Mouse (Mus musculus) MEL (cell line): ENCODE data around the gene Rims1. TPM values are rescaled to one million over a fixed set of nuclear protein-coding genes. Genes with fewer than 3 reads are reported as not detected.

Source experiments
- DNase-seq: peaks from one replicate; pipeline ENCODE4 v3.0.0; 2011; ENCODE audit warnings: low read depth, low spot score
- H3K27ac ChIP-seq: 2 replicates; pipeline ENCODE4 v1.5.1; 2012; ENCODE audit warnings: low read depth, mild to moderate bottlenecking, control low read depth, low read length, moderate library complexity; ENCODE audit not compliant: control insufficient read depth
- H3K27me3 ChIP-seq, 2 experiments: fragments of 150-350 bp in 1 of 2; sonication (generic) in 1 of 2; 2 replicates each; pipeline ENCODE4 v1.6.1; 2012; ENCODE audit warnings: low read length in 2 of 2, mild to moderate bottlenecking in 2 of 2, improper control_type of control experiment in 1 of 2, moderate library complexity in 1 of 2; ENCODE audit not compliant: insufficient read depth in 2 of 2, control insufficient read depth in 1 of 2
- H3K36me3 ChIP-seq, 2 experiments: 2 replicates each; pipeline ENCODE4 v1.6.1; 2012 to 2014; ENCODE audit warnings: low read length in 2 of 2, improper control_type of control experiment in 1 of 2, inconsistent platforms in 1 of 2, mild to moderate bottlenecking in 1 of 2; ENCODE audit not compliant: insufficient read depth in 2 of 2, control insufficient read depth in 1 of 2
- H3K4me1 ChIP-seq, 2 experiments: fragments of 150-350 bp in 1 of 2; sonication (generic) in 1 of 2; 2 replicates each; pipeline ENCODE4 v1.6.1; 2012; ENCODE audit warnings: low read length in 2 of 2, improper control_type of control experiment in 1 of 2, mild to moderate bottlenecking in 1 of 2; ENCODE audit not compliant: insufficient read depth in 2 of 2, control insufficient read depth in 1 of 2
- H3K4me3 ChIP-seq, 2 experiments: fragments of 150-350 bp in 1 of 2; sonication (generic) in 1 of 2; 2 replicates each; pipeline ENCODE4 v1.5.1; 2012; ENCODE audit warnings: low read depth in 2 of 2, low read length in 2 of 2, mild to moderate bottlenecking in 2 of 2, moderate library complexity in 2 of 2, control low read depth in 1 of 2, improper control_type of control experiment in 1 of 2; ENCODE audit not compliant: control insufficient read depth in 1 of 2, insufficient read depth in 1 of 2
- H3K79me2 ChIP-seq: 2 replicates; pipeline ENCODE4 v1.6.1; 2012; ENCODE audit warnings: mild to moderate bottlenecking, low read length, moderate library complexity; ENCODE audit not compliant: control insufficient read depth, poor library complexity, insufficient read depth
- H3K9ac ChIP-seq: 2 replicates; pipeline ENCODE4 v1.6.1; 2012; ENCODE audit warnings: low read depth, mild to moderate bottlenecking, control low read depth, low read length, moderate library complexity; ENCODE audit not compliant: control insufficient read depth, poor library complexity, severe bottlenecking
- H3K9me3 ChIP-seq: fragments of 150-350 bp; sonication (generic); replicated peaks from 2 replicates; pipeline ENCODE4 v1.6.1; 2012; ENCODE audit warnings: mild to moderate bottlenecking, low read length, improper control_type of control experiment, moderate library complexity; ENCODE audit not compliant: insufficient read depth
- CHD1 ChIP-seq: IDR thresholded peaks from 2 replicates; pipeline ENCODE4 v1.6.1; 2012; ENCODE audit warnings: low read depth, mild to moderate bottlenecking, inconsistent platforms, low read length, improper control_type of control experiment
- CTCF ChIP-seq, 3 experiments: IDR thresholded peaks in 2 of 3; conservative IDR thresholded peaks in 1 of 3; 2 replicates each; pipeline ENCODE4 v1.5.1; 2011 to 2012; ENCODE audit warnings: low read length in 3 of 3, low read depth in 2 of 3, mild to moderate bottlenecking in 2 of 3, improper control_type of control experiment in 1 of 3, inconsistent platforms in 1 of 3, mixed read lengths in 1 of 3, moderate library complexity in 1 of 3; ENCODE audit not compliant: control insufficient read depth in 1 of 3, insufficient read depth in 1 of 3, poor library complexity in 1 of 3, severe bottlenecking in 1 of 3
- EP300 ChIP-seq, 2 experiments: IDR thresholded peaks; 2 replicates each; pipeline ENCODE4 v1.6.1; 2011; ENCODE audit warnings: improper control_type of control experiment in 2 of 2, low read length in 2 of 2, low read depth in 1 of 2, mild to moderate bottlenecking in 1 of 2
- ETS1 ChIP-seq: IDR thresholded peaks from 2 replicates; pipeline ENCODE4 v1.6.1; 2012; ENCODE audit warnings: low read depth, mild to moderate bottlenecking, inconsistent platforms, low read length, improper control_type of control experiment, moderate library complexity
- GATA1 ChIP-seq: IDR thresholded peaks from 2 replicates; pipeline ENCODE4 v1.6.1; 2011; ENCODE audit warnings: low read depth, low read length, improper control_type of control experiment
- JUND ChIP-seq: IDR thresholded peaks from 2 replicates; pipeline ENCODE4 v1.6.1; 2011; ENCODE audit warnings: low read depth, mild to moderate bottlenecking, improper control_type of control experiment, low read length
- KAT2A ChIP-seq: conservative IDR thresholded peaks from 2 replicates; pipeline ENCODE4 v1.6.1; 2012; ENCODE audit warnings: low read depth, low read length, improper control_type of control experiment, inconsistent platforms
- MAZ ChIP-seq: IDR thresholded peaks from 2 replicates; pipeline ENCODE4 v1.6.1; 2012; ENCODE audit warnings: low read depth, mild to moderate bottlenecking, inconsistent platforms, low read length, improper control_type of control experiment
- MXI1 ChIP-seq: IDR thresholded peaks from 2 replicates; pipeline ENCODE4 v1.6.1; 2011; ENCODE audit warnings: mild to moderate bottlenecking, low read depth, low read length, improper control_type of control experiment
- MYC ChIP-seq: IDR thresholded peaks from 2 replicates; pipeline ENCODE4 v1.6.1; 2011; ENCODE audit warnings: low read depth, mild to moderate bottlenecking, low read length, improper control_type of control experiment, moderate library complexity
- NRF1 ChIP-seq: IDR thresholded peaks from 2 replicates; pipeline ENCODE4 v1.6.1; 2014; ENCODE audit warnings: low read depth, mild to moderate bottlenecking, inconsistent platforms, low read length, improper control_type of control experiment, moderate library complexity; ENCODE audit not compliant: poor library complexity, insufficient read depth, severe bottlenecking
- POLR2AphosphoS2 ChIP-seq: IDR thresholded peaks from 2 replicates; pipeline ENCODE4 v1.6.1; 2011; ENCODE audit warnings: low read length, improper control_type of control experiment
- POLR2AphosphoS5 ChIP-seq: IDR thresholded peaks from 2 replicates; pipeline ENCODE4 v1.6.1; 2012; ENCODE audit warnings: low read depth, borderline replicate concordance, mild to moderate bottlenecking, inconsistent platforms, low read length, moderate library complexity, mixed read lengths
- RAD21 ChIP-seq: IDR thresholded peaks from 2 replicates; pipeline ENCODE4 v1.6.1; 2011; ENCODE audit warnings: mild to moderate bottlenecking, low read depth, low read length, improper control_type of control experiment
- RCOR1 ChIP-seq: IDR thresholded peaks from 2 replicates; pipeline ENCODE4 v1.6.1; 2012; ENCODE audit warnings: low read depth, mild to moderate bottlenecking, inconsistent platforms, low read length, improper control_type of control experiment
- SIN3A ChIP-seq: IDR thresholded peaks from 2 replicates; pipeline ENCODE4 v1.6.1; 2012; ENCODE audit warnings: low read length, improper control_type of control experiment, inconsistent platforms
- TAL1 ChIP-seq: IDR thresholded peaks from 2 replicates; pipeline ENCODE4 v1.6.1; 2012; ENCODE audit warnings: mild to moderate bottlenecking, inconsistent platforms, low read length, moderate library complexity, mixed read lengths
- UBTF ChIP-seq: IDR thresholded peaks from 2 replicates; pipeline ENCODE4 v1.6.1; 2012; ENCODE audit warnings: low read depth, mild to moderate bottlenecking, inconsistent platforms, low read length, improper control_type of control experiment, moderate library complexity, borderline replicate concordance; ENCODE audit not compliant: insufficient read depth
- USF2 ChIP-seq, 2 experiments: IDR thresholded peaks; 2 replicates each; pipeline ENCODE4 v1.6.1; 2011 to 2012; ENCODE audit warnings: improper control_type of control experiment in 2 of 2, low read length in 2 of 2, borderline replicate concordance in 1 of 2, inconsistent platforms in 1 of 2, low read depth in 1 of 2, mild to moderate bottlenecking in 1 of 2; ENCODE audit not compliant: insufficient read depth in 1 of 2
- ZC3H11A ChIP-seq: IDR thresholded peaks from 2 replicates; pipeline ENCODE4 v1.6.1; 2012; ENCODE audit warnings: low read depth, mild to moderate bottlenecking, inconsistent platforms, low read length, improper control_type of control experiment
- ZKSCAN1 ChIP-seq: IDR thresholded peaks from 2 replicates; pipeline ENCODE4 v1.6.1; 2012; ENCODE audit warnings: low read depth, mild to moderate bottlenecking, inconsistent platforms, low read length, improper control_type of control experiment, moderate library complexity
- ZNF384 ChIP-seq: IDR thresholded peaks from 2 replicates; pipeline ENCODE4 v1.6.1; 2012; ENCODE audit warnings: low read depth, mild to moderate bottlenecking, inconsistent platforms, low read length, improper control_type of control experiment
- polyA plus RNA-seq, 2 experiments: library from polyadenylated mRNA; stranded (reverse) in 1 of 2; unstranded in 1 of 2; fragments of >175 nt in 1 of 2; fragments of >200 nt in 1 of 2; gene quantifications; 2 replicates each; pipeline versions ENCODE4 v1.2.1 to v1.2.4; 2012; ENCODE audit warnings: low replicate concordance in 2 of 2, low read depth in 1 of 2; ENCODE audit not compliant: insufficient read length in 2 of 2, insufficient read depth in 1 of 2, missing spikeins in 1 of 2
- total RNA-seq: library from RNA; depleted of rRNA; stranded (reverse); fragments of 300-350 nt; gene quantifications from 2 replicates; pipeline ENCODE4 v1.2.3, GENCODE M21; 2012

Gene Rims1
- total and polyA plus RNA-seq, 3 experiments, result 0.31 TPM; not detected in 2

GRCm38 (mm10) chr1:22353687-22354086 lies 452.1 kb downstream of the Rims1 start:
- DNase-seq, result no peak
- Histone ChIP-seq H3K9me3 (no peaks in the 10 kb centered on the region), H3K4me3 (no peak overlapping the region), H3K27ac (no peak overlapping the region), H3K27me3 (no peaks in the 10 kb centered on the region), H3K4me1 (no peaks in the 10 kb centered on the region), H3K36me3 (no peaks in the 10 kb centered on the region; a peak in 1 of 4 replicates), H3K79me2 (no peaks in the 10 kb centered on the region), H3K9ac (no peak overlapping the region)
- TF ChIP-seq MYC (no peak), POLR2AphosphoS5 (no peak), MAZ (no peak), ZC3H11A (no peak), POLR2AphosphoS2 (no peak), EP300 (IDR thresholded peaks at IDR 0.05; ENCODE audit: low read depth in 1 of 2, low read length in 2 of 2) (no peak), JUND (no peak), GATA1 (no peak), ZNF384 (no peak), RCOR1 (no peak), RAD21 (no peak), KAT2A (no peak), USF2 (IDR thresholded peaks at IDR 0.05; ENCODE audit: borderline replicate concordance in 1 of 2, insufficient read depth in 1 of 2, low read depth in 1 of 2, low read length in 2 of 2) (no peak), CTCF (IDR thresholded peaks at IDR 0.05 in 2 of 3, conservative IDR thresholded peaks at IDR 0.05 in 1 of 3; ENCODE audit: control insufficient read depth in 1 of 3, insufficient read depth in 1 of 3, low read depth in 2 of 3, low read length in 3 of 3, poor library complexity in 1 of 3, severe bottlenecking in 1 of 3) (no peak), ETS1 (no peak), TAL1 (no peak), ZKSCAN1 (no peak), MXI1 (no peak), NRF1 (no peak)

GRCm38 (mm10) chr1:22338914-22339313 lies 466.9 kb downstream of the Rims1 start:
- no peak for DNase-seq
- no peak for TF ChIP-seq RAD21
- TF ChIP-seq CTCF (IDR thresholded peaks at IDR 0.05 in 2 of 3, conservative IDR thresholded peaks at IDR 0.05 in 1 of 3; ENCODE audit: control insufficient read depth in 1 of 3, insufficient read depth in 1 of 3, low read depth in 2 of 3, low read length in 3 of 3, poor library complexity in 1 of 3, severe bottlenecking in 1 of 3), result no peak
- TF ChIP-seq RCOR1, result no peak
- no peak for TF ChIP-seq UBTF
- TF ChIP-seq GATA1, result no peak
- no peak for TF ChIP-seq CHD1
- TF ChIP-seq POLR2AphosphoS2, result no peak
- TF ChIP-seq ZKSCAN1, result no peak
- no peak for TF ChIP-seq ZC3H11A
- TF ChIP-seq SIN3A, result no peak
- TF ChIP-seq JUND, result no peak
- H3K4me3 ChIP-seq, result no peak overlapping the region
- no peaks in the 10 kb centered on the region for H3K36me3 ChIP-seq
- H3K79me2 ChIP-seq, result no peaks in the 10 kb centered on the region
- no peak overlapping the region for H3K9ac ChIP-seq
- no peaks in the 10 kb centered on the region for H3K4me1 ChIP-seq
- no peaks in the 10 kb centered on the region for H3K27me3 ChIP-seq
- no peak overlapping the region for H3K27ac ChIP-seq
- no peaks in the 10 kb centered on the region for H3K9me3 ChIP-seq
